Mouse (Mus musculus): ENCODE measurements around the gene Dpm1. TPM values are rescaled to one million over a fixed set of nuclear protein-coding genes. Genes with fewer than 3 reads are reported as not detected.
A peak's percentile ranks its signal among the peaks of the same experiment; 100 is the strongest.

Gene Dpm1
- polyA plus RNA-seq, 1 experiment from 2014 or later: 91.7 TPM

DNA sequence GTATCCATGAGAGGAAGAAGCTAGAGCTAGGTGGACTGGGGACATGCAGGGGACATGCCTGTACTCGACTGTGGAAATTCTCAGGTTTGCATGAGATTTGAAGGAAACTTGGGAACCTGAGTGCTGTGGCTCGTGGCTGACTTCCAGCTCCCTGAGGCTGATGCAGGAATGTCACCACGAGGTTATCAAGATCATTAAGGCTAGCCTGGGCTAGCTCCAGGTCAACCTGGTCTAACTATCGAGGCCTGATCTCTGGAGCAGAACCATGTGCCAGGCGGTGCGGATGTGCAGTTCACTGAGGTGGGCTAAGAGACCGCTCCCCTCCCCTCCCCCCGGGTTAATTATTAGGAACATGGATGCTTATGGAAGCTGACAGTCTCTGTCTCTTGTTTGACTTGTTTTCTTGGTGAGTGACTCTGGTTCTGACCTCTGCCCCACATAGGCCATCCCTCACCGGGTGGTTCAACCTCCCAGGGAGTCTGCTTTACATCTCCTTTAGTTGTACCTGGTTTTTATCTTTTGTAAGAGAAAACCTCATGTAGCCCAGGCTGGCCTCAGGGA, 69.9 kb downstream of the Dpm1 start:
- Histone ChIP-seq H3K36me3 (no peaks in the 10 kb centered on the region), H3K27me3 (no peaks in the 10 kb centered on the region), H3K4me3 (no peak overlapping the region), H3K9me3 (no peaks in the 10 kb centered on the region), H3K9ac (no peak overlapping the region), H3K4me1 (peaks cover 40% of the 10 kb centered on the region), H3K4me2 (no peak overlapping the region), H3K27ac (peak overlapping the region; percentile 85; the same call in 1 of the 2 replicates)
- WGBS: 80% methylated on average over 9 of the region's 9 CpGs
- ATAC-seq (ENCODE audit: borderline replicate concordance, extremely low read depth, low FRiP score, low TSS enrichment): no peak

Small RNAs within 50 kb of the gene (microRNA-seq; reads per million reads assigned to microRNA genes)
- gene Gm24561: not detected

Other genes starting within 250 kb of the Dpm1 start
- 2.3 TPM in 2 replicates for gene Ripor3, start 220.0 kb downstream of the Dpm1 start, polyA plus RNA-seq (2015; fragmentation: Nextera tagmentation; extraction: Ambion mirVana)
- 10.8 and 12.8 TPM in 2 replicates for gene Pard6b, start 149.6 kb downstream of the Dpm1 start, polyA plus RNA-seq (2015; fragmentation: Nextera tagmentation; extraction: Ambion mirVana)
- gene Adnp, start 23.5 kb downstream of the Dpm1 start, polyA plus RNA-seq (2015; fragmentation: Nextera tagmentation; extraction: Ambion mirVana): 9.3 and 10.0 TPM in 2 replicates
- 16.7 and 19.5 TPM in 2 replicates for gene Gm20716, start 227 bp downstream of the Dpm1 start, polyA plus RNA-seq (2015; fragmentation: Nextera tagmentation; extraction: Ambion mirVana)
- 6.8 and 7.8 TPM in 2 replicates for gene Mocs3, start within 50 bp of the Dpm1 start, polyA plus RNA-seq (2015; fragmentation: Nextera tagmentation; extraction: Ambion mirVana)
- gene Kcng1, start 51.1 kb upstream of the Dpm1 start, polyA plus RNA-seq (2015; fragmentation: Nextera tagmentation; extraction: Ambion mirVana): 0.26 and 0.35 TPM in 2 replicates

Measured in lung, embryonic 15.5 days (tissue).